Mouse (Mus musculus) G1E (cell line): ENCODE data around the gene Olfr832. TPM values are rescaled to one million over a fixed set of nuclear protein-coding genes. Genes with fewer than 3 reads are reported as not detected.
"Not testable (repeated sequence)": the region's sequence is repeated elsewhere in the genome, so short reads cannot be mapped to it uniquely, and the experiment has no call there.

Source experiments
- ATAC-seq: 2 replicates; pipeline ENCODE4 v1.8.0; 2016; ENCODE audit warnings: mild to moderate bottlenecking; ENCODE audit not compliant: insufficient number of reproducible peaks, poor library complexity, low FRiP score, severe bottlenecking; ENCODE audit errors: extremely low read depth
- DNase-seq: peaks from one replicate; pipeline ENCODE4 v3.0.0; 2012; ENCODE audit warnings: low spot score
- H3K27me3 ChIP-seq: 2 replicates; pipeline ENCODE4 v1.6.1; 2012; ENCODE audit warnings: mild to moderate bottlenecking, low read length, inconsistent platforms; ENCODE audit not compliant: insufficient read depth
- H3K36me3 ChIP-seq: replicated peaks from 2 replicates; pipeline ENCODE3; 2012; ENCODE audit warnings: mild to moderate bottlenecking, inconsistent platforms
- H3K4me1 ChIP-seq: 2 replicates; pipeline ENCODE4 v1.6.1; 2012; ENCODE audit warnings: low read depth, low read length, inconsistent platforms, mixed read lengths; ENCODE audit not compliant: insufficient read depth
- H3K4me3 ChIP-seq: 2 replicates; pipeline ENCODE4 v1.5.1; 2012; ENCODE audit warnings: low read depth, mild to moderate bottlenecking, inconsistent platforms, low read length, moderate library complexity, mixed read lengths
- H3K9me3 ChIP-seq: replicated peaks from 2 replicates; pipeline ENCODE4 v1.6.1; 2012; ENCODE audit warnings: inconsistent platforms
- CTCF ChIP-seq: IDR thresholded peaks from 2 replicates; pipeline ENCODE4 v1.5.1; 2012; ENCODE audit warnings: low read depth, low read length, inconsistent platforms, mixed read lengths
- GATA1 ChIP-seq: IDR thresholded peaks from 2 replicates; pipeline ENCODE4 v1.6.1; 2012; ENCODE audit warnings: borderline replicate concordance, low read length, inconsistent platforms, mixed read lengths
- GATA2 ChIP-seq: IDR thresholded peaks from 2 replicates; pipeline ENCODE4 v1.6.1; 2012; ENCODE audit warnings: low read depth, low read length, inconsistent platforms, borderline replicate concordance
- POLR2AphosphoS5 ChIP-seq: IDR thresholded peaks from 2 replicates; pipeline ENCODE4 v1.6.1; 2012; ENCODE audit warnings: low read depth, low read length, inconsistent platforms; ENCODE audit not compliant: insufficient replicate concordance
- TAL1 ChIP-seq: conservative IDR thresholded peaks from 2 replicates; pipeline ENCODE4 v1.6.1; 2012; ENCODE audit warnings: low read depth, low read length, inconsistent platforms, mixed read lengths
- polyA plus RNA-seq: library from polyadenylated mRNA; stranded (reverse); fragments of >175 nt; gene quantifications from 2 replicates; pipeline ENCODE4 v1.2.3, GENCODE M21; 2012
- total RNA-seq, 2 experiments: library from RNA; stranded (forward) in 1 of 2; stranded (reverse) in 1 of 2; fragments of 200-1000 nt in 1 of 2; fragments of >200 nt in 1 of 2; fragmentation: Nextera tagmentation in 1 of 2; gene quantifications; 2 replicates each; pipeline ENCODE4 v1.2.3; 2014 to 2017

Gene Olfr832
- total RNA-seq (2014; fragmentation: Nextera tagmentation) (not detected in 2 replicates), total RNA-seq (2017) (0.05 and 0.06 TPM in 2 replicates), polyA plus RNA-seq (not detected in 2 replicates)

DNA sequence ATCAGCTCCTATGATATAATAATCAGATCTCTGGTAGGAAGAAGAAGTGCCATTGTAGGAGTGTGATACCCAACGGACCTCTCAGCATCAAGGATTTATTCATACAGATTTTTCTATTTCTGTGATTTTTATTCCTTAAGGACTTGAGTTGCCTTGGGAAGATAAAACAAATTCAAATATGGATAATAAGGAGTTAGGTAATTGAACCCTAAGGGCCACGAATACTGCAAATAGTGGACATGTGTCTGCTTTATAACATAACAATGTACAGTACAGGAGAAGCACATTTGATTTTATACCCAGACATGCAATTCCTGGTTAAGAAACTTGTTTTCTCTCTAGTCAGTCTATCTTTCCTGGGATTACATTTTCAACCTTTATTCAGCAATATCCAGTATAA, at the start of gene Olfr832:
Gene Olfr832 (plus strand): TSS at position 301 of the 400 bp plus-strand sequence.
- not testable (repeated sequence) for H3K4me3 ChIP-seq, DNase-seq, ATAC-seq, H3K36me3 ChIP-seq, H3K27me3 ChIP-seq, H3K9me3 ChIP-seq, H3K4me1 ChIP-seq

DNA sequence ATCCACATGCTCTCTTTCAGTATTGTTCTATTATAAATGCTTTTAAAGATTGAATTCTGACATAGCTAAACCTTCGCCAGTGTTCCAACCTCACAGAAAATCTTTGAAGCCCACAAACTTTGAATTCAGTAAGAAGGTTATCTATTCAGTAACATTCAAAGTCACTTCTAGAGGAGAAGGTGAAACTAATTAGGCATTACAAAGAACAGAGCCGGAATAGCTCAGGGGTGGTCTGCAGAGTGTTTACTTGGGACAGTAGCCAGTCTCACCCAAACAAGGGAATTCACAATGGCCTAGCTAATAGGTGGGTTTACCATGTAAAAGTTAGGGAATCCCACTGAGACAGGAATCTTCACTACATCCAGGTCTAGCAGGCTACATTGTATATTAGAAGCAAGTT, 29.2 kb upstream of the Olfr832 start:
- not testable (repeated sequence) for H3K4me3 ChIP-seq, ATAC-seq, H3K4me1 ChIP-seq, DNase-seq, H3K36me3 ChIP-seq, H3K27me3 ChIP-seq, H3K9me3 ChIP-seq

DNA sequence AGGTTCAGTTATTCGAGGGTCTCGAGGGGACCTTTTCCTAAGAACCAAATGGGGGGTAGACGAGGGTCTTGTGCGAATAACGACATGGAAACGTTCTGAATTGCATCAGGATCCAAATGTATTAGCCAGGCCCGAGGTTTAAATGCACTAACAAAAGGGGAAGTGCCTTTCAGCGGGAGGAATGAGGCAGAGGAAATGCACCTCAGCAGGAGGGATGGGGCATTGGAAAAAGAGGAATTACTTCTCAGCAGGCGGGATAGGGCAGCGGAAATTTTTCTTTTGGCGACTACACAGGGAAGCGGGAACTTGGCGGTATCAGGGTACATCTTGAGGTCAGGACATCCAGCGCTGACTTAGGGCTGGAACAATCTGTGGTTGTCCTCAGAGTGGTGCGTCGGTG, 9.0 kb upstream of the Olfr832 start:
- H3K36me3 ChIP-seq, DNase-seq, H3K4me3 ChIP-seq, ATAC-seq, H3K27me3 ChIP-seq, H3K9me3 ChIP-seq, H3K4me1 ChIP-seq: not testable (repeated sequence)

DNA sequence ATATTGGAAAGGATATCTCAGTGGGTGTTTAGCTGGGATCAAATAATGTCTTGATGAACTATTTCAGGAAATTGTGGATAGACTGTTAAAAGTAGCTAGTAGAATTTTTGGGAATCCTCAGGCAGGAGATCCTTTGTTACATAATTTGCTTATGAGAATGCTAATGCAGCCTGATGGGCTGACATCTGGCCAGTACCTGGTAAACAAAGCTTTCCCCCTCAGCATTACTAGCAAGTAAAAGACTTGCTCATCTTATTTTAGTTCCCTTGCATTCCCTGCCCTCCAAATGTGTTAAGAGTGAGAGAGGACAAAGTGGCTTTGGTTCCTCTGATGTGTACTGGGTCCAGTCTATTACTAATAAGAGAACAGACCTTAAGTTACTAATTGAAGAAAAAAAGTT, 25.1 kb downstream of the Olfr832 start:
- no peak overlapping the region for H3K4me3 ChIP-seq
- ATAC-seq (no peak), DNase-seq (no peak)
- peaks cover under 1% of the 10 kb centered on the region; the same call in 1 of the 2 replicates for H3K9me3 ChIP-seq
- H3K36me3 ChIP-seq, result no peaks in the 10 kb centered on the region
- TF ChIP-seq POLR2AphosphoS5, result no peak
- TF ChIP-seq TAL1, result no peak
- no peak for TF ChIP-seq GATA1
- TF ChIP-seq GATA2, result no peak
- TF ChIP-seq CTCF, result no peak
- no peaks in the 10 kb centered on the region for H3K4me1 ChIP-seq
- no peaks in the 10 kb centered on the region for H3K27me3 ChIP-seq

DNA sequence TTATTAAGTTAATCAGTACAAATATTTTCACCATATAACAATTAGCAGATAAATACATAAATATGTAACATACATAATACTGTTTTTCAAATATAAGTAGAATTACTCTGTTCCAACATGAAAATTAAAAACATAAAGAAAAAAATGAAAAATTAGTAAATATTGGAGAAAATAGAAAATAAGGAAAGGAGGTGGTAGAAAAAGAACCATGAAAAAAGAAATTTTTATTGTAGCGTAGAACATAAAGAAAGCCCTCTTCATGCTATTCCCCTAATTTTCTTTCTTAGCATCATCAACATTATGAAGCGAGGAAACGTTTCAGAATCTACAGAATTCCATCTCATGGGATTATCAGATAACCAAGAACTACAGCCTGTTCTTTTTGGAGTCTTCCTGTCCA, 50.8 kb downstream of the Olfr832 start, which contains the start of gene Olfr834:
Gene Olfr834 (plus strand): TSS at position 301 of the 400 bp plus-strand sequence.
- TF ChIP-seq CTCF (no peak), GATA1 (no peak), GATA2 (no peak), POLR2AphosphoS5 (no peak), TAL1 (no peak)
- no peak for ATAC-seq
- no peaks in the 10 kb centered on the region for H3K9me3 ChIP-seq
- no peaks in the 10 kb centered on the region for H3K27me3 ChIP-seq
- no peak for DNase-seq
- no peak within 1 kb of the TSS for H3K4me3 ChIP-seq
- no peaks in the 10 kb centered on the region for H3K36me3 ChIP-seq
- H3K4me1 ChIP-seq, result no peaks in the 10 kb centered on the region

Other genes starting within 250 kb of the Olfr832 start
- gene Olfr24, start 173.1 kb upstream of the Olfr832 start, total RNA-seq (2014; fragmentation: Nextera tagmentation), result not detected in 2 replicates
- gene Olfr24, start 173.1 kb upstream of the Olfr832 start, total RNA-seq (2017), result 0.06 and 0.49 TPM in 2 replicates
- not detected in 2 replicates for gene Olfr24, start 173.1 kb upstream of the Olfr832 start, polyA plus RNA-seq
- gene Olfr828, start 117.6 kb upstream of the Olfr832 start, total RNA-seq (2014; fragmentation: Nextera tagmentation), result not detected in 2 replicates
- 0.05 and 0.12 TPM in 2 replicates for gene Olfr828, start 117.6 kb upstream of the Olfr832 start, total RNA-seq (2017)
- not detected in 2 replicates for gene Olfr828, start 117.6 kb upstream of the Olfr832 start, polyA plus RNA-seq
- not detected in 2 replicates for gene Olfr829, start 82.2 kb upstream of the Olfr832 start, total RNA-seq (2014; fragmentation: Nextera tagmentation)
- 0.05 and 0.12 TPM in 2 replicates for gene Olfr829, start 82.2 kb upstream of the Olfr832 start, total RNA-seq (2017)
- not detected in 2 replicates for gene Olfr829, start 82.2 kb upstream of the Olfr832 start, polyA plus RNA-seq
- not detected in 2 replicates for gene Olfr830, start 62.4 kb upstream of the Olfr832 start, total RNA-seq (2014; fragmentation: Nextera tagmentation)
- not detected in 2 replicates for gene Olfr830, start 62.4 kb upstream of the Olfr832 start, total RNA-seq (2017)
- not detected in 2 replicates for gene Olfr830, start 62.4 kb upstream of the Olfr832 start, polyA plus RNA-seq
- not detected in 2 replicates for gene Olfr834, start 50.9 kb downstream of the Olfr832 start, total RNA-seq (2014; fragmentation: Nextera tagmentation)
- not detected in 2 replicates for gene Olfr834, start 50.9 kb downstream of the Olfr832 start, total RNA-seq (2017)
- gene Olfr834, start 50.9 kb downstream of the Olfr832 start, polyA plus RNA-seq, result not detected in 2 replicates
- not detected in 2 replicates for gene Olfr835, start 95.6 kb downstream of the Olfr832 start, total RNA-seq (2014; fragmentation: Nextera tagmentation)
- 0.06 and 0.44 TPM in 2 replicates for gene Olfr835, start 95.6 kb downstream of the Olfr832 start, total RNA-seq (2017)
- not detected in 2 replicates for gene Olfr835, start 95.6 kb downstream of the Olfr832 start, polyA plus RNA-seq
- not detected in 2 replicates for gene Olfr836, start 183.3 kb downstream of the Olfr832 start, total RNA-seq (2014; fragmentation: Nextera tagmentation)
- gene Olfr836, start 183.3 kb downstream of the Olfr832 start, total RNA-seq (2017), result 0.12 and 0.27 TPM in 2 replicates
- not detected in 2 replicates for gene Olfr836, start 183.3 kb downstream of the Olfr832 start, polyA plus RNA-seq
- gene Olfr837, start 199.2 kb downstream of the Olfr832 start, total RNA-seq (2014; fragmentation: Nextera tagmentation), result not detected in 2 replicates
- 0.11 TPM in 1 of 2 replicates, not detected in the other for gene Olfr837, start 199.2 kb downstream of the Olfr832 start, total RNA-seq (2017)
- not detected in 2 replicates for gene Olfr837, start 199.2 kb downstream of the Olfr832 start, polyA plus RNA-seq
- gene Olfr839-ps1, start 240.2 kb downstream of the Olfr832 start, total RNA-seq (2014; fragmentation: Nextera tagmentation), result 0.10 TPM in 1 of 2 replicates, not detected in the other
- under 0.01 and 0.11 TPM in 2 replicates for gene Olfr839-ps1, start 240.2 kb downstream of the Olfr832 start, total RNA-seq (2017)
- not detected in 2 replicates for gene Olfr839-ps1, start 240.2 kb downstream of the Olfr832 start, polyA plus RNA-seq